Mouse (Mus musculus) heart, adult 2 months (tissue): ENCODE data around the gene Ip6k3.

Experiments
- CTCF ChIP-seq: fragments of 200-600 bp; IDR thresholded peaks from 2 replicates; pipeline ENCODE4 v1.8.1; 2022; ENCODE audit warnings: antibody characterized with exemption, mild to moderate bottlenecking, moderate library complexity
- EP300 ChIP-seq: fragments of 200-500 bp; IDR thresholded peaks from 2 replicates; pipeline ENCODE4 v1.6.1; 2011; ENCODE audit warnings: low read depth, low read length, control low read depth; ENCODE audit not compliant: insufficient read depth

DNA sequence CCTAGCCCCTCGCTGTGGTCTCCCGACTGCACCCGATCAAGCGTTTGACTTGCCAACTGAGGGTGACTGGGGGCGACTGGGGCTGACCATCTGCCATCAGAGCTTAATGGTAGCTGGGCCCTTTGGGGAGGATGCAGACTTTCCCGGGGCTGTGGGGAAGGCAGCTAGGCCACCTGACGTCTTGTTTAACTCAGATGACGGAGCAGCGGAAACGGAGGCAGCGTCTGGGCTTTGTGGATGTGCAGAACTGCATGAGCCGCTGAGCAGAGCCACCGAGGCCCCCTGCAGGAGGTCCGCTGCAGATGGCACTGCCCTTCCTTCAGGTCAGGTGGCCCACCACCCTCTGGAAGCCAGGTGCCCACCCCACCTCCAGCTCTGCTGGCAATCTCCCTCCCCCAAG is 46.3 kb downstream of the Ip6k3 start:
- TF ChIP-seq CTCF (no peak), EP300 (no peak)
